Mouse (Mus musculus): ENCODE results near the gene Ninj1. TPM values are rescaled to one million over a fixed set of nuclear protein-coding genes. Genes with fewer than 3 reads are reported as not detected.
A peak's percentile ranks its signal among the peaks of the same experiment; 100 is the strongest.

The Ninj1 gene
- polyA plus RNA-seq, 1 experiment from 2014 or later: 32.3 TPM

DNA sequence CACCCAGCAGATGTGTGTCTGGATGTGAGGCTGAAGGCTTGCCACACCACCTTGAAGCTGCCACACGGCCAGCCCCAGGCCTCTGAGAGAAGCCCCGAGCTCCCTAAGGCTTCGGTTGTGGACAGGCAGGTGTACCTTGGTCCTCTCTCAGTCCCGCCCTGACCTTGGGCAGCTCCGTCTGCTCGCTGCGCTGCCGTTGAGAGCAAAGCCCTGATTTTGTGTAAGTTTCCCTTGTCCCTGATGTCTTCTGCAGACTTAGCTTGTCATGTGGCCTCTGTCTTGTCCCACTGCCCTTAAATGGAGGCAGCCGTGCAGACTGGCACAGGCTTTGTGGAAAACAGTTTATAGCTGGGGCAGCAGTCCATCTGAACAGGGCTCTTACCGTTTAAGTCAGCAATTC lies 33.3 kb upstream of the Ninj1 start:
- Histone ChIP-seq H3K9ac (0 out of 2 replicates have a peak overlapping the region, but pooled peaks have one; percentile 2), H3K4me2 (no peak overlapping the region), H3K27me3 (peaks cover under 1% of the 10 kb centered on the region; the same call in 1 of the 2 replicates), H3K9me3 (no peaks in the 10 kb centered on the region), H3K27ac (replicated peaks) (no peak overlapping the region), H3K4me3 (no peak overlapping the region), H3K36me3 (no peaks in the 10 kb centered on the region), H3K4me1 (replicated peaks) (0 out of 2 replicates have a peak, but pooled peaks cover 3% of the 10 kb centered on the region)
- ATAC-seq (ENCODE audit: low FRiP score, low read depth): no peak
- 78% methylated on average over 10 of the region's 10 CpGs for WGBS

DNA sequence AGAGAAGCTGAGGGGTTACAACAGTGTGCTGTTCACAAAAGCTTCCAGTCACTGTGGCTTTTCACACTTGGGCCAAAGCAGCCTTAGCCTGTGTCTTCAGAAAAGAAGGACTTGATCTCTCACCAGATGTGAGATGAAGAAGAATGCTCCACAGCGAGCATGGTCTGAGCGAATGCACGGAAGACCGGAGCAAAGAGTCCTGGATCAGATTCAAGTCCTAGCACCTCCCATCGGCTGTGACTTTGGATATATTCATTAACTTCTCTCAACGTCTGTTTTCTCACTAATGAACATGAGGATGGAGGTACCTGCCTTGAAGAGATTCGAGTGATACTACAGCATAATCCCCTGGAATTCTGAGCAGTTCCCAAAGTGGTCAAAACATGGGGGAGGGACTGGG lies 32.7 kb upstream of the Ninj1 start:
- 0 out of 2 replicates have a peak overlapping the region, but pooled peaks have one; percentile 2 for H3K9ac ChIP-seq
- H3K9me3 ChIP-seq: no peaks in the 10 kb centered on the region
- H3K4me1 ChIP-seq (replicated peaks): 0 out of 2 replicates have a peak, but pooled peaks cover 3% of the 10 kb centered on the region
- no peak overlapping the region for H3K4me3 ChIP-seq
- H3K27ac ChIP-seq (replicated peaks): no peak overlapping the region
- 60% methylated on average over 7 of the region's 7 CpGs for WGBS
- no peak overlapping the region for H3K4me2 ChIP-seq
- H3K36me3 ChIP-seq: no peaks in the 10 kb centered on the region
- no peaks in the 10 kb centered on the region for H3K27me3 ChIP-seq
- no peak for ATAC-seq (ENCODE audit: low FRiP score, low read depth)

GRCm38 (mm10) chr13:49156645-49157044 lies 30.6 kb upstream of the Ninj1 start:
- Histone ChIP-seq H3K27ac (replicated peaks) (no peak overlapping the region), H3K4me1 (replicated peaks) (0 out of 2 replicates have a peak, but pooled peaks cover 3% of the 10 kb centered on the region), H3K4me2 (no peak overlapping the region), H3K36me3 (no peaks in the 10 kb centered on the region), H3K9me3 (no peaks in the 10 kb centered on the region), H3K4me3 (no peak overlapping the region), H3K27me3 (no peaks in the 10 kb centered on the region), H3K9ac (no peak overlapping the region)
- 68% methylated on average over 4 of the region's 4 CpGs for WGBS
- ATAC-seq (ENCODE audit: low FRiP score, low read depth): no peak

DNA sequence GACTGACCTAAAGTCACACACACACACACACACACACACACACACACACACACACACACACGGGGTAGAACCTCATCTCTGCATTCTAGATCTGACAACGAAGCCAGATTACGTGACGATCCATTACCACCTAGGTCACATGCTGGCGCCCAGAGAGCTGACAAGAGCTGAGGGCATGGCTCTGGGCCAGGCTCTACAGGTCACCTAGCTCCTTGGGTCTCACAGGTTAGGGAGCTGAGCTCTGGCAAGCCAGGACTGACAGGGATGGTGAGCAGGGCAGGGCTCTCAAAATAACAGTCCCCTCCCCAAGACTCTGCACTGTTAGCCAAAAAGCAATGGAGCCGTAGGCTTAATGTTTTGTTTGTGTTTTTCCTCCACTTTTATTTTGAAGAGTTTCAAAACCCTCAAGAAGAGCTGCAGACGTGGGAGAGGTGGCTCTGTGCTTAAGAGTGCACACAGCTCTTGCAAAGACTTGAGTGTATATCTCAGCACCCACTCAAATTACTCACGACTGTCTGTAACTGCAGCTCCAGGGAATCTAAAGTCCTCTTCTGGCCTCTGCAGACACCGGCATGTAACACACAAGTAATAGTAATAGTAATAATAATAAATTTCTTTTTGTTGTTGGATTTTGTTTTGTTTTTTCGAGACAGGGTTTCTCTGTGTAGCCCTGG lies 29.1 kb upstream of the Ninj1 start:
- Histone ChIP-seq H3K9me3 (no peaks in the 10 kb centered on the region), H3K36me3 (no peaks in the 10 kb centered on the region), H3K4me3 (no peak overlapping the region), H3K27me3 (no peaks in the 10 kb centered on the region), H3K4me1 (replicated peaks) (0 out of 2 replicates have a peak, but pooled peaks cover 3% of the 10 kb centered on the region), H3K9ac (no peak overlapping the region), H3K27ac (replicated peaks) (no peak overlapping the region), H3K4me2 (no peak overlapping the region)
- WGBS: 81% methylated on average over 10 of the region's 10 CpGs
- no peak for ATAC-seq (ENCODE audit: low FRiP score, low read depth)

GRCm38 (mm10) chr13:49161236-49161635 lies 26.0 kb upstream of the Ninj1 start:
- no peak for ATAC-seq (ENCODE audit: low FRiP score, low read depth)

DNA sequence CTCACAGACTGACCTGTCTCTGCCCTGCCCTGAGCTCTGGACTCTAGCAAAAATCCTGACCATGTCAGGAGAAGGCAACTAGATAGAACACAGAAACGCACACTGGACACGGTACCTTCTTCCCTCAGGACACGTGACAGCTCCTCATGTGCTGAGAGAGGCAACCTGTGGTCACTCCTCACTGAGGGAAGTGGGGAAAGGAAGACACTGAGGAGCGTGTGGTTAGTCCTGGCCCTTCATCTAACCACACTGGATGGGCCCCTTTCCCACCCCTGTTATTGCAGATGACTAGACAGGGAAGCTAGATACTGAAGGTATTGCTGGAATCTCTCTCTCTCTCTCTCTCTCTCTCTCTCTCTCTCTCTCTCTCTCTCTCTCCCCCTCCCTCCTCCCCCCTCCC lies 24.6 kb upstream of the Ninj1 start:
- H3K27me3 ChIP-seq: no peaks in the 10 kb centered on the region
- 82% methylated on average over 4 of the region's 4 CpGs for WGBS
- no peaks in the 10 kb centered on the region for H3K4me1 ChIP-seq (replicated peaks)
- H3K36me3 ChIP-seq: no peaks in the 10 kb centered on the region
- H3K4me2 ChIP-seq: no peak overlapping the region
- no peak overlapping the region for H3K9ac ChIP-seq
- no peak overlapping the region for H3K27ac ChIP-seq (replicated peaks)
- H3K9me3 ChIP-seq: no peaks in the 10 kb centered on the region
- no peak overlapping the region for H3K4me3 ChIP-seq
- ATAC-seq (ENCODE audit: low FRiP score, low read depth): no peak

More at GRCm38 (mm10) chr13:49161236-49161635, 26.0 kb upstream of the Ninj1 start:
- Histone ChIP-seq H3K9ac (no peak overlapping the region), H3K9me3 (no peaks in the 10 kb centered on the region), H3K36me3 (no peaks in the 10 kb centered on the region), H3K27me3 (no peaks in the 10 kb centered on the region), H3K27ac (replicated peaks) (no peak overlapping the region), H3K4me1 (replicated peaks) (no peaks in the 10 kb centered on the region), H3K4me2 (no peak overlapping the region), H3K4me3 (no peak overlapping the region)
- 78% methylated on average over 2 of the region's 2 CpGs for WGBS

DNA sequence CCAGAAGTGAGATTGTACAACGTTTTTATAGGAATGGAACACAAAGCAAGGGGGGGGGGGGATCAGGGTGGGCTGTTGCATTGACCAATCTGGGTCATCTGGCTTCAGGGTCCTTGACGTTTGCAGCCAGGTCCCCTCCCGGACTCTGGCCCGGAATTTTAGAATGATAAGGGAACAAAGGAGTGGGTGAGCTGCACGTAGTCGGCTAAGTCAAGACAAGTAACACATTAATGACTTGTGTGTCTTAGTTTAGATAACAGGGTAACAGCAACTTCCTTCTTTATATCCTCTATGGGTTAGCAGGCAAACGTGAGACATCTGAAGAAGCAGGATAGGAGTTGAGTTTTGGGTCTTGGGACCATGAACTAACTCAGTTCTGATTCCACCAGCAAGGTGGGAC lies 23.6 kb upstream of the Ninj1 start:
- Histone ChIP-seq H3K4me3 (no peak overlapping the region), H3K9ac (no peak overlapping the region), H3K9me3 (no peaks in the 10 kb centered on the region), H3K4me2 (no peak overlapping the region), H3K27ac (replicated peaks) (no peak overlapping the region), H3K36me3 (no peaks in the 10 kb centered on the region), H3K4me1 (replicated peaks) (no peaks in the 10 kb centered on the region), H3K27me3 (no peaks in the 10 kb centered on the region)
- WGBS: 82% methylated on average over 7 of the region's 7 CpGs
- ATAC-seq (ENCODE audit: low FRiP score, low read depth): no peak

DNA sequence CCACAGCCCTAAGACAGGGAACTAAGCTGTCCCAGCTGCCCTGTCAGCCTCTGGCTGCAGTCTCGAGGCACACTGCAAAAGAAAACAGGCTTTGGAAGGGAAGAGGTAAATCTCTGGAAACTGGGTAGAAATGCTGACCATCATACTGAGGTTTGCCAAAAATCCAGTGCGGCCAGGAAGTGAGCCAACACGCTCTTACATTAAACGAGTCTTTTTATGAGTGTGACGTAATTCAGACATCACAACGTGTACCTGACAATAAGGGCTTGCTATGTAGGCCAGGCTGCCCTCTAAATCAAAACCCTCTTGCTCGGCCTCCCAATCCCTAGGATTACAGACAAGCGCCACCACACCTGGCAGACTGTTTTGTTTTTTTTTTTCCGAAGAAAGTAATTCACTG lies 20.2 kb upstream of the Ninj1 start:
- ATAC-seq (ENCODE audit: low FRiP score, low read depth): no peak
- H3K4me3 ChIP-seq: no peak overlapping the region
- H3K27ac ChIP-seq (replicated peaks): no peak overlapping the region
- WGBS: 78% methylated on average over 9 of the region's 9 CpGs
- H3K4me2 ChIP-seq: no peak overlapping the region
- H3K9me3 ChIP-seq: no peaks in the 10 kb centered on the region
- H3K9ac ChIP-seq: no peak overlapping the region
- H3K36me3 ChIP-seq: no peaks in the 10 kb centered on the region
- no peaks in the 10 kb centered on the region for H3K27me3 ChIP-seq
- H3K4me1 ChIP-seq (replicated peaks): no peaks in the 10 kb centered on the region

DNA sequence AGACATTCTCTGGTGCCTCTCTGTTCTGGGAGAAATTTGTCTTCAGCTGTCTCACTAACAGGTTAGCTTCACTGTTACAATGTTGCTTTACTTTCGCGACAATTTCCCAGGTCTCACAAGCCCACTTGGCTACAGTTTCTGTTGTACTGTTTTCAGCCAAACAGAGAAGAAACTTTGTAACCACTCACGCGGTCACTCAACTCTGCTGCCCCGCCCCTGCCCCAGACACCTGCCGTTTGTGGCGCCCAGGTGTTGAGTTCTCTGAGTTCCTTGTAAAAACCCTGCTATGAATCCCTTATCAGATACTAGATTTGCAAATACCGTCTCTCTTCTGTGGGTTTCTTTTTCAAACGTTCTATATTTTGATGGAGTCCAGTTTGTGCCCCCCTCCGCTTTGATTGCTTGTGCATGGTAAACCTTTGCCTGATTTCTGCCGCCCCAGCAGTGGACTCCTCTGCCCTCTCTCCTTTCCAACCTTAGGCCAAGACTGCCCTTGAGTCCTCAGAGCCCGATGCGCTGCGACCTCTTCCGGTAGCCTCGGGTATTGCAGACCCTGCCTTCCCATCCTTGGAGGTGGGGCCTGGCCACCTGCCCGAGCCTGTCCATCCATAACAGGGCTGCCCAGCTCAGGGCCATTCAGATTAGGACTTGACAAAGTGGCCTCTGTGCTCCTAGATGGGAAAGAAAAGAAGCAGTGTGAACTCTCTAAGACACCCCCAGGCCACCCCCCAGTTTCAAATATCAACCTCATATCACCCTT lies 17.7 kb upstream of the Ninj1 start:
- no peak overlapping the region for H3K27ac ChIP-seq (replicated peaks)
- H3K9me3 ChIP-seq: no peaks in the 10 kb centered on the region
- 20% methylated on average over 17 of the region's 17 CpGs for WGBS
- peak; percentile 54 for ATAC-seq (ENCODE audit: low FRiP score, low read depth)
- H3K4me1 ChIP-seq (replicated peaks): no peaks in the 10 kb centered on the region; the same call in 1 of the 2 replicates
- H3K9ac ChIP-seq: no peak overlapping the region
- no peaks in the 10 kb centered on the region for H3K36me3 ChIP-seq
- no peak overlapping the region for H3K4me3 ChIP-seq
- no peaks in the 10 kb centered on the region for H3K27me3 ChIP-seq
- no peak overlapping the region for H3K4me2 ChIP-seq

DNA sequence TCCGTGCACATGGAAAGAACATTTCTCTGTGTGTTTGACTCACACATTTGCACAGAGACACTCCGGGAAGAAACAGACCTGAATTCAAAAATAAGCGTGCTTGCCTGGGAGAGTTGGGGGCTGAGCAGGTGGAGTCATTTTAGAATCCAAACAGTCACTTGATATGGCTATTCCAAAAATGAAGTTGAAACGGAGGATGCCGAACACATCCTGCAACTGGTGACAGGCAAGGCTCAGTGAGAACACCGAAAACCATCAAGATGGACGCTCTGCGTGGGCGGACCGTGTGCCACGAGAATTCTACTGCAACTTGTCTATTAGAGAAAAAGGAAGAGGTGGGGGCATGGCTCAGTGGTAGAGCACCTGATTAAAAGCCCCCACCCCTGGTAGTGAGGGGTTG lies 16.7 kb upstream of the Ninj1 start:
- Histone ChIP-seq H3K27ac (replicated peaks) (no peak overlapping the region), H3K4me1 (replicated peaks) (no peaks in the 10 kb centered on the region; the same call in 1 of the 2 replicates), H3K27me3 (no peaks in the 10 kb centered on the region), H3K9me3 (no peaks in the 10 kb centered on the region), H3K4me2 (no peak overlapping the region), H3K9ac (no peak overlapping the region), H3K36me3 (no peaks in the 10 kb centered on the region), H3K4me3 (no peak overlapping the region)
- WGBS: 93% methylated on average over 11 of the region's 11 CpGs
- no peak for ATAC-seq (ENCODE audit: low FRiP score, low read depth)

- Histone ChIP-seq H3K4me1 (replicated peaks) (no peaks in the 10 kb centered on the region; the same call in 1 of the 2 replicates), H3K27me3 (no peaks in the 10 kb centered on the region), H3K36me3 (no peaks in the 10 kb centered on the region), H3K27ac (replicated peaks) (no peak overlapping the region), H3K4me2 (no peak overlapping the region), H3K4me3 (no peak overlapping the region), H3K9me3 (no peaks in the 10 kb centered on the region), H3K9ac (no peak overlapping the region)
- no peak for ATAC-seq (ENCODE audit: low FRiP score, low read depth)
- 73% methylated on average over 1 of the region's 1 CpGs for WGBS
Observed at GRCm38 (mm10) chr13:49171729-49172128, 15.6 kb upstream of the Ninj1 start.

DNA sequence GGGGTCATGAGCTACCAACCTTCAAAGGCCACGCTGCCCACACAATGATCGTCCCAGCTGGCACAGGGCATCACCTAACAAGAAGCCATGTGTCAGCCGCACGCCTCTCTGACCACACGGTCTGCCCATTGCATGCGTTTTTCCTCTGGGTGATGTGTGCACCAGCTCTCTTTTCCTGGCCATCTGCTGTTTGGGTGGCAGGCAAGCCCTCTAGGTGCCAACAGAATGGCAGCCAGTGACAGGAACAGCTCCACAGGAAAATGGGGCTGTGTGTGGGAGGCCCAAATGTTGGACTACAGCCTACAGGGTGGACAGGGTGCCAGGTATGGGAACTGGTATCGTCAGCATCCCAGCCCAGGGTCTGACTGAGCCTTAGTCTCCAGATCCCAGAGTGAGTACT lies 14.9 kb upstream of the Ninj1 start:
- Histone ChIP-seq H3K4me2 (no peak overlapping the region), H3K27ac (replicated peaks) (0 out of 2 replicates have a peak overlapping the region, but pooled peaks have one; percentile 41), H3K4me1 (replicated peaks) (no peaks in the 10 kb centered on the region; the same call in 1 of the 2 replicates), H3K27me3 (no peaks in the 10 kb centered on the region), H3K9ac (no peak overlapping the region), H3K9me3 (no peaks in the 10 kb centered on the region), H3K4me3 (no peak overlapping the region), H3K36me3 (no peaks in the 10 kb centered on the region)
- 63% methylated on average over 7 of the region's 7 CpGs for WGBS
- ATAC-seq (ENCODE audit: low FRiP score, low read depth): peak; percentile 23; the same call in 1 of the 2 replicates
